Mouse (Mus musculus) frontal cortex, postnatal 25 days (tissue): ENCODE measurements around the gene Ncaph.
"Not testable (repeated sequence)": the region's sequence is repeated elsewhere in the genome, so short reads cannot be mapped to it uniquely, and the experiment has no call there.

Experiments used
- DNase-seq, 2 experiments: peaks; one replicate each; pipeline ENCODE4 v3.0.0; 2022; ENCODE audit warnings: low spot score in 2 of 2

Gene Ncaph

DNA sequence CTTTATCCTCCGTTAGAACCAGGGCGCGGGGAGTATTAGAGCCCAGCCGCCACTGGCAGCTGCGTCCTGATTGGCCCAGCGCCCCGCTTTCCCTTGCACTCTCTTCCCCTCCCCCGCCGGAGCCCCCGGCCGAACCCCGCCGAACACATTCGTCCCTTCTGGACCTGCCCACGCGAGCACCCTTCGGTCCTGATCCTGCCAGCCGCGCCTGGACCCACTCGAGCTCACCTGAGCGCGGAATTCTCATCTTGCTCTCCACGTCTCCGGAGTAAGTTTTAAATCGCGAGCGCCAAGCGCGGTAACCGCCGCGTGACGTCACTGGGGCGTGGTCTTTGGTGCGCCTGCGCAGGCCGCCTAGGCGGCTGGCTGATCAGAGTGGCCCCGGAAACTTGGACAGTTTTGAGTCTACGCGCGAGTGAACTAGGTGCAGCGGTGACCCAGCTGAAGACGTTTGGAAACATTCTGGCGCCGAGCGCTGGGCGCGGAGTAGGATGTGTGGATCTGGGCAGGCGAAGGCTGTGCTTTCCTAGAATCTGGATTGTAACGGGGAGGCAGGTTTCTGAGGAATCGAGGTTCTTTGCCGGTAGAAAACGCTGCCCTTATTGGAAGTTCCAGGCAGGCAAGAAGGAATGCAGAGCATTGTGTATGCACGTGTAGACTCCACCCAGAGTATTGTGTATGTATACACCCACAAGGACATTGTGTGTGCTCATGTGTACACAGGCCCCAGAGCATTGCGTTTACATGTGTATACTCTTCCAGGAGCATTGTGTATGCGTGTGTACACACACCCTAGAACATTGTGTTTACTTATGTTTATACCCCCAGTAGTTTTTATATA is at the start of gene Ncaph:
Gene Ncaph, minus strand, starts transcription at position 334 of the 841 bp plus-strand sequence.
- peak; percentile 84 to 90 for DNase-seq

DNA sequence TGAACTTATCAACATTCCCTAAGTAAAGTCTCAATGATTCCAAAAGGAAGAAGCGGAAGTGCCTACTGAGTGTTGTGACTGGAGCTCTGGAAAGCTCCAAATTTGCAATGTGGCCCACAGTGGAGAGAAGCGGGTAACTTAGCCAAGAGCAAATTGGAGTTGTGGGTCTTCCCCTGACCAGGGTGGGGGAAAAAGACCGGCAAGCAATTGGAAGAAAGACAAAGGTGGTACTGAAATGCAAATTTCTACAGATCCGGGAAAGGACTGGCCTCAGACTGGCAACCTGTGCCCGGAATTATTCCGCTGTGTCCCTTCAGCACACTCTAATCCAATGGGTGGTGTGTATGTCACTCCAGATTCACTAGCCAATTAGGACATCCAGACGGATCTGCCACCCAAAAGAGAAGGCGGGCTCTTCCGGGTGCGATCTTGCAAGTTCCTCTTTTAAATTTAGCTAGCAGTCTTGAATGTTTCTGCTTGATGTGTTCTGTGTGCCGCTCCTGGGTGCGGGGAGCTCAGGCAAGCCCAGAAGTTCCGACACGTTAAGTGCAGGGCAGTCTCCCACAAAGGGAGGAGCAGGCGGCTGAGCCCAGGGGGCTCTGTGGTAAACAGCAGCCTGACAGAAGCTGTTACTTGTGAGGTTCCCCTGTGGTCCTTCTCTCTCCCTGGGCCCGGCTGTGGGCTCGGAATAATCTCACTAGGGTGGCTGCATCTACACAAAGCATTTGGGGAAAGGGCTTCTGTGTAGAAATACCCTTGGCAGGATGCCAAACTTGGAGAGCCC is 49.0 kb upstream of the Ncaph start:
- peak; percentile 61 to 64 for DNase-seq

DNA sequence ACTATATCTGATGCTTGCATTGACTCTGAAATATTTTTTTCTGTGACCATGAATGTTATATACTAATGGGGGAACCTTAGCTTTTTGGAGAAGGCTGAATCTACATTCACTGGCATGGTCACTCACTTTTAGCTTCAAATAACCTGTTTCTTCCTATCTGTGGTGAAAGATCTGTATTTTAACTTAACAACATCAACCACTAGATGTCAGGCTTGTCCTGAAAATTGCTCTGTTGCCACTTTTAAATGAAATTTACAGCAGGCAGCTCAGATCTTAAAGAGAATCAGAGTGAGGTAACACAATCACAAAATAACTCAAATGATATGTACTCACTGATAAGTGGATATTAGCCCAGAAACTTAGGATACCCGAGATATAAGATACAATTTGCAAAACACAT is 32.5 kb upstream of the Ncaph start:
- DNase-seq: not testable (repeated sequence)

DNA sequence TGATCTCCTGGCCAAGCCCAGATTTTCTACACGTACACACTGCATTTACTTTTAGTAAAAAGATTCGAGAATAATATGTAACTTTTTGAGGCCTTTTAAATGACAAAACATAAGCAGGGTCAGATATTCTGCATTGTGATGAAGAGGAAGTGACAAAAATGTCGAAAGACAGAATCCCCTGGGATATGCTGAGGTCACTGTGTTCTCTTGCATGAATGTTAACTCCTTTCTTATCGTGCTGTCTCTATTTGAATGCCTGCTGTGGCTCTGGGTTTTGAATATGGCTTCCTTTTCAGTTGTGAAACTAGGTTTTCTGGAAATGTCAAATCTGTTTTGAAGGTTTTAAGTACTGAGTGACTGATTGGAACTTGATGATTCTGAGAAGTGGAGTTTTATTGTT is 31.9 kb upstream of the Ncaph start:
- DNase-seq: no peak

DNA sequence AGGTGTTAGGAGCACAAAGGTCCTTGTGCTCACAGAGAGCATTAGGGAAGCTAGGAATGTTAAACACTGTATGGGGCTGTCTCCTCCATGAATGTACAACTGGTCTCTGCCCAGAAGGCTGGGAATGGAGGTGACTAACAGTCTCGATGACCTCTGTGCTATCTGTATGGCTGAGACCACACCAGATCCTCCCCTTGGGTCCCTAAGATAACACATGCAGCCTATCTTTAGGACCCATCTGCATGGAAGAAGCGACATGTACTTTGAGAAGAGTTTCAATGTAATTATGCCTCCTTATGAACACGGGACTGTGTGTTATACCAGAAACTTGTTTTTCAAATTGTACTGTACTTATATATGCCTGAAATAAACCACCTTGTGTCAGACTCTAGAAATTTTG is 11.9 kb upstream of the Ncaph start:
- no peak for DNase-seq

DNA sequence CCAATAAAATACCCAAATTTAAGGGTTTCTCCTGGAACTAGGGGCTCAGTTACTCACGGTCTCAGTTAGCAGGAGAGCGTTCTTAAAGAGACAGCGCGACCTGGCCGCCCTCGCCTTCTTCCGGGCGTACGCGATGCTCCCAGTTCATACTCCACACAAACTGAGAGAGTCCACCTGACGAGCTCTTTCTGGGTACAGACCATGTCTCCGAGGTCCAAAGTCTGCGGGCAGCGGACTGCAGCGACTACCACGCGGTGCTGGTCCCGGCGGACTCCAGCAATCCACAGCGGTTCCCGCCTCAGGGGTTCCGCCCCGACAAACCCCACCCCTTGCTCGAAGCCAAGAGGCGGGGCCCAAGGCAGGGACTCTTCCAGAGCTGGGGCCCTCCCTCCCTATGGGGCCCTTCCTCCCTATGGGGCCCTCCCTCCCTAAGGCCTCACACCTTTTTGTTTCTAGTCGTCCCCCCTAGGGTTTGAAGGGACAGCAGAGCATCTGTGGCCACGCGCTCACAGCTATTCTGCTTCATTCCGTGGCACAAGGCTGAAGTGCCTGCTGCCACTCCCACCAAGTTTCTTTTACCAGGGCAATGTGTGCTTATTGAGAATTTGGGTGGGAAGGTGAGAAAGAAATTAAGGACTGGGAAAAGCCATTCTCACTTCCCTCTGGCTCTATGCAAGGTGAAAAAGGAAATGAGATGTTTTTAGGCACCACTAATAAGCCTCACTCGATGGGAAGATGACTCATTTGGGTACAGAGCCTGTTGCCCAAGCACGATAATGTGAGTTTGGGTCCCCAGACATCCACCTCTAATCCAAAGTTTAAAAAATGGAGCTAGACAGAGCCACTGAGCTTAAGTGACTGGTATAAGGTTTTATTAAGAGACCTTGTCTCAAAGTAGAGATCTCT is 9.7 kb upstream of the Ncaph start, which contains the start of gene Itpripl1:
Gene Itpripl1, minus strand, starts transcription at position 285 of the 906 bp plus-strand sequence.
- DNase-seq: no peak

DNA sequence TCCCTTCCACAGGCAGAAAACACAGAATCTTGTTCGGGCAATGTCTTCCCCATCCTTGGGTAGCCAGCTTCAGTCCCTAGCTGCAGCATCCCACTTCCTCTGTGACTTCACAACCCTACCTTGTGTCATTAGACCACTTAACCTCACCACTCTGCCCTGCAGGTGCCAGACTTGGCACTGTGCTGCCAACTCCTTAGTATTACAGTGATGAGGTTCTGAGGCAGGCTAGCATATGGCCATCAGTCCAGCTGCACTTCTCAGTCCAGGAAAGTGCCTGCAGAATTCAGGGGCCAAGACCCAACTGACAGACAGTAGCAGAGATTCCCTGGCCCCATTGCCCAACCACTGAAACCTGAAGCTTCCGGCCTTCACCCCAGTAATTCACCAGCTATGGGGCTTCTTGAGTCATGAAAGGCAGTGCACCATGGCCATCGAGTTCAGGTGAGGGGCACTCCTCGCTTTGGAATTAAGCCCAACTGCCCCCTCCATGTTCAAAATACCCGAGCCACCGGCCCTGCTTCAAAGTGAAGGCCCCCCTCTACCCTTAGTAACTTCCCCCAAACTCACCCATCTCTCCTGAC is 8.9 kb upstream of the Ncaph start:
- no peak for DNase-seq

DNA sequence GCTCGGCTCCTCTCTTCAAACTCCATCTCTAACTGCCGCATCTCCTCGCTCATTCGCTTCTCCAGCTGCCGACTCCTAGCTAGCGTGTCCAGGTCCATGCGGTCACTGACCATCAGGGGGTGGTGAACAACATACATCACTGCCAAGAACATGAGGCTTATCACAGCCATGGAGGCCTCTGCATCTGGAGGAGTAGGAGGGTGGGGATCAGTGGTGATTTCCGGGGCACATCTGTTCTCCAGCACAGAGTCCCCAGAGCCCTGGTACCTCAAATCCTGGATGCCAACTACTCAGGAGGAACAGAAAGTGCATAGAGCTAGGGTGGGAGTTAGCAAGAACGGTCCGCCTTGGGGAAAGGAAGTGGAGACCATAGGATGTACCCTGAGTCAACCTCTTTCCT is 8.3 kb upstream of the Ncaph start:
- DNase-seq: no peak

DNA sequence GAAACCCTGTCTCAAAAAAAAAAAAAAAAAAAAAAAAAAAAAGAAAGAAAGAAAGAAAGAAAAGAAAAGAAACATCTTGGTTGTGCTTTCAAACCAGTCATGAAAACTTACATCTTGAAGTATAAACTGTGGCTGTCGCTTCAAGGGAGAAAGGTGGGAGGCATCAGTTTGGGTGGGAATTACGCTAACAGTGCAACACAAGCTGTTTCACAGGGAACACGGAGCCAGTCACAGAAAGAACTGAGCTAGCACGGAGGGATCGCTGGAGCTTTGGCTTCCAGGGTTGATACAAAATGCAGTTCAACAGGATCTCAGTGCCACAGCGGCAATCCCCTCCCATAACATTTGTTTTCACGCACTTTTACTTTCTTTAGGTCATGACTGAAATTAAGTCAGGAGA is 6.3 kb upstream of the Ncaph start:
- no peak for DNase-seq

DNA sequence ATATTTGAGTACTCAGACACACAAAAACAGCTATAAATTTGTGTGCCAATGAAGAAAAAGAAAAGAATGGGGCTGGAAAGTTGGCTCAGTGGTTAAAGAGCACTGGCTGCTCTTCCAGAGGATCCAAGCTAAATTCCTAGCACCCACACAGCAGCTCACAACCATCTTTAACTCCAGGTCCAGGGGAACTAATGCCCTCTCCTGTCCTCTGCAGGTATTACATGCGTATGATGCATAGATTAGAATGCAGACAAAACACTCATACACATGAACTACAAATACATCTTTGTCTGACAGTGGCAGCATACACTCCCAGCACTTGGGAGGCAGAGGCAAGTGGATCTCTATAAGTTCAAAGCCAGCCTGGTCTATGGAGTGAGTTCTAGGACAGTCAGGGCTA is 5.9 kb upstream of the Ncaph start:
- DNase-seq: no peak

DNA sequence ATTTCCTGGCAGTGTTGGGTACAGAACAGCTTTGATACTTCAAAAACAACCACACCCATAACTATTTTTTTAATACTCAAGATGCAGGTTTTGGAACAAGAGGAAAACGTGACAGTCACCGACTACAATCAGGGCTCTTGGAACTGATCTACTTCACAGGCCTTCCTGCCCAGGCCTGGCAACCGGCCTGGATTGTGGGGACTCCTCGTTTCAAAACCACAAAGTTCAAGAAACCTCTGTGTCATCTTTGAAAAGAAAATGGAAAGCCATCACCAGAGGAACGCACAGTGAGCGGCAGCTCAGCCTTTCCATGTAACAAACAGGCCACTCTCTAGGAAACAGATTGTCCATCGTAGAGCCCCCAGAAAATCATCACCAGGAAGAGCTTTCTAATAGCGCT is 5.3 kb upstream of the Ncaph start:
- DNase-seq: no peak

DNA sequence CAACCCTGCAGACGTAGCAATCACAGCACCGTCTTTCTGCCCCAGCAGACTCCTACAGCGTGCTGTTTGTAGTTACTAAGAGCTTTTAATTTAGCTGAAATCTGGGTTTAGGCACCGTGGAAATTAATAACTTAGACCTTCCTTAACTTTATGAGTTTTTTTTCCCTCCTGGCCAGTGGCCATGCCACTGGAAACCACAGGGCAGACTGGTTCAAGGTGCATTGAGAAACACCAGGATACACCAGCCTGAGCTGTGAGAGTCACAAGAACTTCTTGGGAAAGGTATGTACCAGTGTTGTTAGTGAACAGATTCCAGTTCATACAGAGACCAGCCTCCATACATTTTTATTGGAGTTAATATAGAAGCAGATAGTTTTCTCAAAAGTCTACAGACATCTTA is 4.7 kb upstream of the Ncaph start:
- no peak for DNase-seq

DNA sequence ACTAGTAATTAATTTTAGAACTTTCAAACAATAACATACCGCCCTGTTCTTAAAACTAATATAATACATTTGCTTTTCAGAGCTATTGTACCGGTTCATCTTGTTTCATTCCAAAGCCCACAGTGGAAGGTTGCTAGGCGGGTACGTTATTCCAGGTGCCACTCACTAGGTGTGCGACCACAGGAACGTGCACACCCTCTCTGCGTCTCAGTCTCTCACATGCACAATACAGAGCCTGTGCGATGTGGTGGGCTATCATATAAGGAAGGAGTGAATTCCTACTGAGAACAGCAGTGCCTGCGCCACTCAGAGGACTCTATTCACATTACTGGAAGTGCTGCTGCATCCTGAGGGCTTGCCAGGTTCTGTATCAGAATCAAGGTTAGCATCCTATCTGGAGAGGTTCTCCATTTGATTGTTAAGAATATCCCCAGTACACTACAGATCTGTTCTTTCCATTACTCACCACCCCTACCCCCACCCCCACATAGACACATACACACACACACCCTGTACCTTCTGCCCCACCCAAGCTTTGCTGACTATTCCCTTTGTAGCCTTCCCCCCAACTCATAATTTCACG is 4.2 kb upstream of the Ncaph start:
- DNase-seq: no peak

DNA sequence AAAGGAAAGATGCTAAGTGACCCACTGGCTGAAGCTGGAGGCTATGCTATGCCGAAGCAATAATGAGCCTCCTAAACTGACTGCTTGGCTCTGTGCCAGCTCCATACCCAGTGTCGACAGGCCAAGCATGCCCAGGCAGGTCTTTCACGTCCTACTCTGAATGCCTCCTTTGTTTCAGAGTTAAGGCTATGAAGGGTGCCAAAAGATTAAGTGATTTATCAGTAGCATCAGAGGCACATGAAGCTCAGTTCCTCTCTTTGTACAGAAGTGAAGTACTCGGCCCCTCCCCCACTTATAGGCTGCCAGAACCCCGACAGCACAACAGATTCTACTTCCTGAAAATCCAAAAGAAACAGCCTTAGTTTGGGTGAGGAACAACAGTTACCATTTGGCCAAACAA is 3.2 kb upstream of the Ncaph start:
- no peak for DNase-seq

DNA sequence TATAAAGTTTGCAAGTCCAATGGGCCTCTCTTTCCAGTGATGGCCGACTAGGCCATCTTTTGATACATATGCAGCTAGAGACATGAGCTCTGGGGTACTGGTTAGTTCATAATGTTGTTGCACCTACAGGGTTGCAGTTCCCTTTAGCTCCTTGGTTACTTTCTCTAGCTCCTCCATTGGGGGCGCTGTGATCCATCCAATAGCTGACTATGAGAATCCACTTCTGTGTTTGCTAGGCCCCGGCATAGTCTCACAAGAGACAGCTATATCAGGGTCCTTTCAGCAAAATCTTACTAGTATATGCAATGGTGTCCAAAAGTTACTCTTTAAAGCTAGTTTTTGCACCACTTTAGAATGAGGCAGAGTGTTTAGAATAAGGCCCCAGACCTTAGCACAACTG is 1.5 kb upstream of the Ncaph start:
- DNase-seq: not testable (repeated sequence)

DNA sequence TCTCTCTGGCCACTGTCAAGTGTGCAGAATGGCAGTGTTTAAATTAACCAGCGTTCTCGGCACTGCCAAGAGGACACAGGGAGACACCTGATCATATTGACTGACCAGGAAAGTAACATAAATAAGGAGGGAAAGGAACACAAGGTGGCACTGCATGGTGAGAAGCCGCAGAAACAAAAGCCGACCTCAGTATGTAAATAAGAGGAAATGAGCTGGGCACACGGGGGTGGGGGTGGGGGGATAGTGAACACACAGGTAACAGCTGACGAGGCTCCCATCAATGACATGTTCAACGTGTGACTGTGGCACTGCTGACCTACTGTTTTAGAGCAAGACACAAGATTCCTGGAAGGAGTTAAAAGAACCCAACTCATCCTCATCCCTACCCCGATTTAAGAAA is 2.4 kb downstream of the Ncaph start:
- no peak for DNase-seq

DNA sequence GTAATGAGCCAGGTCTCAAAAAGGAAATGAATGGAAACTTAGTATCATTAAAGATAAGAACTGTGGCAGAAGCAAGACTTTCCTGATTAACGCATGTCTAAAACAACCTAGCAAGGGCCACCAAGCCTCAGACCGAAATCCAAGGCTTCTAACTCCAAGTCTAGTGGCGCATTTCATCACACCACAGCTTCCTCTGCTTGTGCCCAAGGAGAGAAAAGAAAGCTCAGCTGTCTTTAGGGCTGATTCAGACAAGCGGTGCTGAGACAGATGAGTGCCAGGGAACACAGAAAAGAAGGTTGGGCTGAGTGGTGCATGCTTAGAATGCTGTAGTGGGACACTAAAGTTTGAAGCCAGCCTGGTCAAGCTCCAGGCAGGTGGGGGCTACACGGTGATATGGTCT is 4.8 kb downstream of the Ncaph start:
- no peak for DNase-seq

DNA sequence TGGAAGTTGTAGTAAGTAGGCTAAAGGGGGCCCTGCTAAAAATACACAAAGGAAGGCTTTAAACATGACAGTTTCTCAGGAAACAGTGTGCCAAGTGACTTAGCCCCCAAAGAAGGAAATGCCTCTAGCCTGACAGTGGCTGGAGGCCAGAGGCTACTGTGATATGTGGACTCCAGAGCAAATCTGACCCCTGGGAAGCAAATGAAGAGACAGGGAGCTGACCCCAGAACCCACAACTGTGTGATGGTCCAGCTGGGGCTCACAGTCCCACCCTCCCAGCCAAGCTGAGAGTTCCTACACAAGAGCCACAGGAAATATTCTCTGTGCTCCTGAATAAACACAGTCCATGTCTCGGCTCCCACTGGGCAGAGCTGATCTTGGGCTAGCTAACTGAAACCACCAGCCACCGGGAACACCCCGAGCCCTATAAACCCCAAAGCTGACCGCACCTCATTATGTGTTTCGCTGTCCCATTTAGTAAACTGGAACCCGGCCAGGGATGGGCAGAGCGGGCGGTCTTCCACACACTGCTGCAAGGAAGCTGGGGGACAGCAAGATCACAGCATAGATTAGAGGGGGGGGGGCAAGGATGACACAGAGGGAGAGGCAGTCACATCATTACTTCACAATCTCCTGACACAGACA is 12.0 kb downstream of the Ncaph start:
- DNase-seq: no peak

DNA sequence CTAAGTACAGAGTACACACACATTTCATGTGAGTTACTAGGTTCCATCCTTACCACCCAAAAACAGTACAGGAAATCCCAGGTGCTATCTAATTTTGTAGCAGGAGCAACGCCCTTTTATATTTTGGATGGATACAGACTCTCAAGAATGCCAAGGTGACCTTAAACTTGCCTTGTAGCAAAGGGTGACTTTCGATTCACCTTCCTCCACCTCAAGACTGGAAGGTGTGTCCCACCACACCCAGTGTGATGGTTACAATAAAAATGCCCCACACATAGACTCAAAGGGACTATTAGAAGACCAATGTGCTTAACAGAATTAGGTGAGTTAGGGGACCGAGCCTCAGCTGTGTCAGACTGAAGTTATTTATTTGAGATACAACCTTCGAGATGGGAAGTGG is 24.8 kb downstream of the Ncaph start:
- DNase-seq: no peak

DNA sequence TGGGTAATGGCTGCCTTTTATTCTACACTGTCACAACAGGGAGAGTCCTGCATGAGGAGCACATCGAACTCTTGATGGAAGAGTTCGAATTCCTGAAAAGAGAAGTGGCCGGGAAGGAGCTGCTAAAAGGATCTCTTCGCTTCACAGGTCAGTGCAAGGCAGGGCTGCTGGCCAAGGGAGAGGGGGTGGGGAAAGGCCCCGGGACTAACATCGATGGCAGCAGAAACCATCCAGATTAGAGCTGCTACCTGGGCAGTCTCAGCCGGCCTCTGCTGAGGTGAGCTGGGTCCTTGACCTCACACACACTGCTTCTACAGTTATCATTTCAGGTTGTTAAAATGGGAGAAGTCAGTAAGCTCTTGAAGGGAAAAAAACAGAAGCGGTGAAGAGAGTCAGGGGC is 41.8 kb downstream of the Ncaph start:
- no peak for DNase-seq

DNA sequence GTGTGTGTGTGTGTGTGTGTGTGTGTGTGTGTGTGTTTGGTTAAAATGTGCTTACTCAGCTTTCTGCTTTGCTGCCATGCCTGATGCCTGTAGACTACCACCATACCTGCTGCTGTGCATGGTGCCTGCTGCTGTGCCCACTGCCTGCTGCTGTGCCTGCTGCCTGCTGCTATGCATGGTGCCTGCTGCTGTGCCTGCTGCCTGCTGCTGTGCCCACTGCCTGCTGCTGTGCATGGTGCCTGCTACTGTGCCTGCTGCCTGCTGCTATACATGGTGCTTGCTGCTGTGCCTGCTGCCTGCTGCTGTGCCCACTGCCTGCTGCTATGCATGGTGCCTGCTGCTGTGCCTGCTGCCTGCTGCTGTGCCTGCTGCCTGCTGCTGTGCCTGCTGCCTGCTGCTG is 43.6 kb downstream of the Ncaph start:
- not testable (repeated sequence) for DNase-seq
